15 mouse cellular contexts compared by ENCODE assay signal in genomic region chr4:126123309-126124040, GRCm38 (mm10). TPM values are rescaled to one million over a fixed set of nuclear protein-coding genes. Genes with fewer than 3 reads are reported as not detected.
DNase-seq lines count a peak whose midpoint lies in the region; ATAC-seq and TF ChIP-seq lines count a peak whose summit lies in the region.
"Had no signal": no experiment of that assay in that cellular context is flagged by ENCODE, and none has a peak within 500 bp of the region (broad histone marks: within the 10 kb centered on the region; RNA-seq: fewer than 3 reads in every experiment).

No protein-coding gene starts in this region.

- DNase-seq in adrenal gland, postnatal 10 days, result peak; percentile 63
- DNase-seq in adrenal gland, adult 18-20 months (ENCODE audit: low spot score in 2 of 2), result no peak
- DNase-seq in hindbrain, embryonic 10.5 days (ENCODE audit: low spot score), result no peak
- peak; percentile 33 for DNase-seq in ovary, adult 18-20 months (ENCODE audit: low spot score)
- no peak for DNase-seq in ovary, postnatal 10 days (ENCODE audit: low spot score)
- DNase-seq in heart, postnatal 10 days, result no peak
- DNase-seq: kidney, adult 2 months; kidney, postnatal 4 days; spleen, adult 18-20 months had no signal

- no peak overlapping the region for H3K9ac ChIP-seq in hindbrain, embryonic 15.5 days
- H3K9ac ChIP-seq: neural tube, embryonic 15.5 days had no signal

- ATAC-seq in hindbrain, embryonic 15.5 days (ENCODE audit: low FRiP score, low read depth), result 0 out of 2 replicates have a peak, but pooled peaks have one; percentile 42

- intact Hi-C loops in heart, postnatal 10 days (cut with DNase I), result no loop called here

- H3K4me1 ChIP-seq in hindbrain, embryonic 15.5 days (replicated peaks), result peaks cover 12% of the 10 kb centered on the region; the same call in 1 of the 2 replicates
- H3K4me1 ChIP-seq in hindbrain, embryonic 10.5 days (replicated peaks), result no peaks in the 10 kb centered on the region
- peaks cover 17% of the 10 kb centered on the region for H3K4me1 ChIP-seq in olfactory bulb, adult 2 months (ENCODE audit: control insufficient read depth, insufficient read depth, low read length)

- H3K27ac ChIP-seq in hindbrain, embryonic 15.5 days (replicated peaks), result no peak overlapping the region
- H3K27ac ChIP-seq in hindbrain, embryonic 10.5 days, result no peak overlapping the region
- peak overlapping the region; percentile 16; the same call in 1 of the 2 replicates for H3K27ac ChIP-seq in olfactory bulb, adult 2 months (ENCODE audit: insufficient read depth, low read depth, low read length)
- H3K27ac ChIP-seq: neural tube, embryonic 15.5 days had no signal

- WGBS in hindbrain, embryonic 15.5 days, result 84% methylated on average over 10 of the region's 10 CpGs
- WGBS in hindbrain, embryonic 10.5 days, result 91% methylated on average over 10 of the region's 10 CpGs
- WGBS in olfactory bulb, adult 2 months, result 35% methylated on average over 10 of the region's 10 CpGs

- no peak for TF ChIP-seq CTCF in olfactory bulb, adult 2 months (IDR thresholded peaks at IDR 0.05; ENCODE audit: insufficient read depth, low read depth, low read length)

- no peak overlapping the region for H3K4me2 ChIP-seq in hindbrain, embryonic 15.5 days
- H3K4me2 ChIP-seq: liver, embryonic 11.5 days; neural tube, embryonic 15.5 days had no signal

- H3K36me3 ChIP-seq in hindbrain, embryonic 15.5 days, result peaks cover 42% of the 10 kb centered on the region
- peaks cover 84% of the 10 kb centered on the region for H3K36me3 ChIP-seq in hindbrain, embryonic 10.5 days

- no peak overlapping the region for H3K4me3 ChIP-seq in hindbrain, embryonic 15.5 days
- H3K4me3 ChIP-seq in hindbrain, embryonic 10.5 days, result no peak overlapping the region
- no peak overlapping the region for H3K4me3 ChIP-seq in olfactory bulb, adult 2 months (ENCODE audit: insufficient read depth, low read depth, low read length)
- H3K4me3 ChIP-seq: megakaryocyte, embryonic 14.5 days; neural tube, embryonic 15.5 days had no signal

- no peaks in the 10 kb centered on the region; the same call in 1 of the 2 replicates for H3K9me3 ChIP-seq in hindbrain, embryonic 15.5 days
- peaks cover 10% of the 10 kb centered on the region; the same call in 1 of the 2 replicates for H3K9me3 ChIP-seq in hindbrain, embryonic 10.5 days
- H3K9me3 ChIP-seq: megakaryocyte, embryonic 14.5 days; neural tube, embryonic 15.5 days had no signal

- no peak for TF ChIP-seq POLR2A in olfactory bulb, adult 2 months (IDR thresholded peaks at IDR 0.05; ENCODE audit: insufficient read depth, low read depth, low read length)

- H3K27me3 ChIP-seq in hindbrain, embryonic 15.5 days, result no peaks in the 10 kb centered on the region
- H3K27me3 ChIP-seq in hindbrain, embryonic 10.5 days (ENCODE audit: insufficient read depth, poor library complexity, severe bottlenecking), result no peaks in the 10 kb centered on the region
- H3K27me3 ChIP-seq: megakaryocyte, embryonic 14.5 days; neural tube, embryonic 15.5 days had no signal

RNA-seq across cellular contexts. Expression of gene Stk40, which starts 19.7 kb away (rescaled TPM):
- total RNA-seq in adrenal gland, postnatal 10 days (2021), result 10 to 100 TPM; 48.4 to 53.0 TPM
- 10 to 100 TPM; 63.0 to 77.6 TPM for total RNA-seq in adrenal gland, adult 18-20 months (2021)
- 29.6 and 33.9 TPM in 2 replicates for polyA plus RNA-seq in hindbrain, embryonic 15.5 days (2015; fragmentation: Nextera tagmentation; extraction: Ambion mirVana)
- polyA plus RNA-seq in hindbrain, embryonic 10.5 days (2016; fragmentation: Nextera tagmentation; extraction: Ambion mirVana), result 46.9 and 47.2 TPM in 2 replicates
- polyA plus RNA-seq in olfactory bulb, adult 2 months (2012; ENCODE audit: insufficient read depth, insufficient read length, low replicate concordance, missing spikeins), result not detected in 2 replicates
- total RNA-seq in heart, postnatal 10 days (2021), result 10 to 100 TPM; 22.8 to 32.7 TPM

RNA-seq across cellular contexts. Expression of gene Eva1b, which starts 24.1 kb away (rescaled TPM):
- 10 to 100 TPM; 36.3 to 41.2 TPM for total RNA-seq in adrenal gland, postnatal 10 days (2021)
- total RNA-seq in adrenal gland, adult 18-20 months (2021), result 10 to 100 TPM; 13.3 to 13.8 TPM
- polyA plus RNA-seq in hindbrain, embryonic 15.5 days (2015; fragmentation: Nextera tagmentation; extraction: Ambion mirVana), result 14.5 and 15.1 TPM in 2 replicates
- 29.8 and 35.3 TPM in 2 replicates for polyA plus RNA-seq in hindbrain, embryonic 10.5 days (2016; fragmentation: Nextera tagmentation; extraction: Ambion mirVana)
- polyA plus RNA-seq in olfactory bulb, adult 2 months (2012; ENCODE audit: insufficient read depth, insufficient read length, low replicate concordance, missing spikeins), result not detected in 2 replicates
- total RNA-seq in heart, postnatal 10 days (2021), result 10 to 100 TPM; 36.3 to 37.0 TPM

RNA-seq across cellular contexts. Expression of gene Lsm10, which starts 27.1 kb away (rescaled TPM):
- total RNA-seq in adrenal gland, postnatal 10 days (2021), result 10 to 100 TPM; 18.2 to 23.2 TPM
- total RNA-seq in adrenal gland, adult 18-20 months (2021), result 10 to 100 TPM; 18.7 to 25.2 TPM
- polyA plus RNA-seq in hindbrain, embryonic 15.5 days (2015; fragmentation: Nextera tagmentation; extraction: Ambion mirVana), result 45.8 and 50.3 TPM in 2 replicates
- polyA plus RNA-seq in hindbrain, embryonic 10.5 days (2016; fragmentation: Nextera tagmentation; extraction: Ambion mirVana), result 46.8 and 49.1 TPM in 2 replicates
- not detected in 2 replicates for polyA plus RNA-seq in olfactory bulb, adult 2 months (2012; ENCODE audit: insufficient read depth, insufficient read length, low replicate concordance, missing spikeins)
- 10 to 100 TPM; 11.0 to 14.3 TPM for total RNA-seq in heart, postnatal 10 days (2021)

RNA-seq across cellular contexts. Expression of gene Sh3d21, which starts 39.8 kb away (rescaled TPM):
- total RNA-seq in adrenal gland, postnatal 10 days (2021), result 1 to 10 TPM; 3.3 to 3.9 TPM
- 1 to 10 TPM; 2.8 to 2.9 TPM for total RNA-seq in adrenal gland, adult 18-20 months (2021)
- polyA plus RNA-seq in hindbrain, embryonic 15.5 days (2015; fragmentation: Nextera tagmentation; extraction: Ambion mirVana), result 1.4 and 2.0 TPM in 2 replicates
- polyA plus RNA-seq in hindbrain, embryonic 10.5 days (2016; fragmentation: Nextera tagmentation; extraction: Ambion mirVana), result 1.3 and 2.3 TPM in 2 replicates
- not detected in 2 replicates for polyA plus RNA-seq in olfactory bulb, adult 2 months (2012; ENCODE audit: insufficient read depth, insufficient read length, low replicate concordance, missing spikeins)
- total RNA-seq in heart, postnatal 10 days (2021), result 1 to 10 TPM; 2.1 to 2.7 TPM
- total RNA-seq: monocyte, adult 5-6 weeks had no signal

Comparison
In these comparisons a context has a peak if more than half of its experiments do, and no peak if none do; other contexts are left out.
1. DNase-seq: peak in adrenal gland, postnatal 10 days (single experiment) and ovary, adult 18-20 months (single experiment); none in adrenal gland, adult 18-20 months (0 of 2), hindbrain, embryonic 10.5 days (single experiment), ovary, postnatal 10 days (single experiment) and heart, postnatal 10 days (0 of 2).